Mouse (Mus musculus) lung, postnatal 4 days (tissue): Measurements from ENCODE around the gene Mtmr11.

ENCODE experiments used
- DNase-seq, 2 experiments: peaks; one replicate each; pipeline ENCODE4 v3.0.0; 2021

Mtmr11 gene

GRCm38 (mm10) chr3:96161869-96162840 is at the start of gene Mtmr11:
TSS of gene Mtmr11 (plus strand) at chr3:96162004.
- peak in 1 of 2 experiments; percentile 48 for DNase-seq

GRCm38 (mm10) chr3:96113251-96113650 is 48.6 kb upstream of the Mtmr11 start:
- no peak for DNase-seq

GRCm38 (mm10) chr3:96118142-96118541 is 43.7 kb upstream of the Mtmr11 start:
- DNase-seq = no peak

GRCm38 (mm10) chr3:96118702-96119101 is 43.1 kb upstream of the Mtmr11 start:
- DNase-seq = no peak

GRCm38 (mm10) chr3:96124235-96124634 is 37.6 kb upstream of the Mtmr11 start:
- no peak for DNase-seq

GRCm38 (mm10) chr3:96128128-96128527 is 33.7 kb upstream of the Mtmr11 start:
- no peak for DNase-seq

- no peak for DNase-seq
Observed at GRCm38 (mm10) chr3:96132478-96132877, 29.3 kb upstream of the Mtmr11 start.

GRCm38 (mm10) chr3:96133327-96133905 is 28.4 kb upstream of the Mtmr11 start:
- DNase-seq = no peak

- no peak for DNase-seq
Observed at GRCm38 (mm10) chr3:96135011-96135410, 26.8 kb upstream of the Mtmr11 start.

GRCm38 (mm10) chr3:96147950-96148349 is 13.9 kb upstream of the Mtmr11 start:
- peak in 1 of 2 experiments; percentile 70 for DNase-seq

GRCm38 (mm10) chr3:96151836-96152235 is 10.0 kb upstream of the Mtmr11 start:
- DNase-seq = no peak

- no peak for DNase-seq
Observed at GRCm38 (mm10) chr3:96152611-96153010, 9.2 kb upstream of the Mtmr11 start.

GRCm38 (mm10) chr3:96155501-96155900 is 6.3 kb upstream of the Mtmr11 start:
- DNase-seq = no peak

GRCm38 (mm10) chr3:96159820-96160219 is 2.0 kb upstream of the Mtmr11 start:
- no peak for DNase-seq

- DNase-seq = peak; percentile 57 to 60
Observed at GRCm38 (mm10) chr3:96160222-96160802, 1.5 kb upstream of the Mtmr11 start.

GRCm38 (mm10) chr3:96160803-96161516 is 844 bp upstream of the Mtmr11 start:
- peak; percentile 54 to 61 for DNase-seq

- no peak for DNase-seq
Observed at GRCm38 (mm10) chr3:96163040-96163439, 1.2 kb downstream of the Mtmr11 start.

- DNase-seq = peak; percentile 42 to 48
Observed at GRCm38 (mm10) chr3:96168466-96169158, 6.8 kb downstream of the Mtmr11 start.

GRCm38 (mm10) chr3:96170276-96170675 is 8.5 kb downstream of the Mtmr11 start:
- DNase-seq = no peak

GRCm38 (mm10) chr3:96170976-96171545 is 9.3 kb downstream of the Mtmr11 start:
- no peak for DNase-seq

GRCm38 (mm10) chr3:96171583-96172196 is 9.9 kb downstream of the Mtmr11 start:
- DNase-seq = no peak
